Mouse (Mus musculus) ZHBTc4 (cell line): Measurements from ENCODE around the gene Brap.
A peak's percentile ranks its signal among the peaks of the same experiment; 100 is the strongest.
"Not testable (repeated sequence)": the region's sequence is repeated elsewhere in the genome, so short reads cannot be mapped to it uniquely, and the experiment has no call there.

Experiments used
- DNase-seq: peaks from one replicate; pipeline ENCODE4 v3.0.0-alpha.2; 2011; ENCODE audit warnings: low read depth, low spot score

Gene Brap

GRCm38 (mm10) chr5:121660059-121660896, at the start of gene Brap, which contains the start of gene Acad10:
Gene Brap (plus strand): TSS chr5:121660563.
Gene Acad10 (minus strand): TSS chr5:121660514.
- DNase-seq = peak; percentile 95

DNA sequence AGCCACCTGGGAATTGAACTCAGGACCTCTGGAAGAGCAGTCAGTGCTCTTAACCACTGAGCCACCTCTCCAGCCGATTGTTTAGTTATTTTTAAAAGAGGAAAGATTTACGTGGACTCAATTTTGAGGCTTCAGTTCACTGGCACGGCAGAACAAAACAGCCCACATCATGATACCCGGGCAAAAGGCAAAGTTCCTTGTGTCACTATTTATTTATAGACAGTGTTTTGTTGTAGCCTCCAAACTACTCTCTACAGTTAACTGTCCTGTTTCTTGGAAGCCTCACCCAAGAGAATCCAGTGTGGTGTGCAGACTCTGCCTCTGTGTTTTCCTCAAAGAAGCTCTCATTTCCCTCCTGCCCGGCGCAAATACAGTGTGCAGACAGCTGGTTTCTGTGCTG, 48.3 kb upstream of the Brap start:
- no peak for DNase-seq

DNA sequence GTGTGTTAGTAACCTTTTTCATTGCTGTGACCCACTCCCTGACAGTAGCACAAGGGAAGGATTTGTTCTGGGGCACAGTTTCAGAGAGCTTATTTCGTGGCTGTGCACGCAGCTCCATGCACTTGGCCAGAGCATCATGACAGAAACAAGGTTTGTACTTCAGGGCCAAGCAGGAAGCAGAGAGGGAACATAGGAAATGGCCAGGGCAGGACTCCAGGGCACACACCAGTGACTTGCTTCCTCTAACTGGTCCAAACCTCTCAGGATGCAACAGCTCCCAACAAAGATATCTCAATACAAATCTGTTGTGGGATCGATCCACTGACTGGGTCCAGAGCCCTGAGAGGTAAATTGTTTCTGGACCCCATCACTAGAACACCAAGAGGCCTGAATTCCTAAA, 45.4 kb upstream of the Brap start:
- not testable (repeated sequence) for DNase-seq

- peak; percentile 92 for DNase-seq
These were observed 41.5 kb upstream of the Brap start, which contains the start of gene Acad12 for GRCm38 (mm10) chr5:121618592-121619513. Gene Acad12 (minus strand): TSS chr5:121618938.

- DNase-seq = no peak
These were observed 39.3 kb upstream of the Brap start for GRCm38 (mm10) chr5:121621102-121621501.

- DNase-seq = no peak
These were observed 37.1 kb upstream of the Brap start for GRCm38 (mm10) chr5:121623241-121623640.

DNA sequence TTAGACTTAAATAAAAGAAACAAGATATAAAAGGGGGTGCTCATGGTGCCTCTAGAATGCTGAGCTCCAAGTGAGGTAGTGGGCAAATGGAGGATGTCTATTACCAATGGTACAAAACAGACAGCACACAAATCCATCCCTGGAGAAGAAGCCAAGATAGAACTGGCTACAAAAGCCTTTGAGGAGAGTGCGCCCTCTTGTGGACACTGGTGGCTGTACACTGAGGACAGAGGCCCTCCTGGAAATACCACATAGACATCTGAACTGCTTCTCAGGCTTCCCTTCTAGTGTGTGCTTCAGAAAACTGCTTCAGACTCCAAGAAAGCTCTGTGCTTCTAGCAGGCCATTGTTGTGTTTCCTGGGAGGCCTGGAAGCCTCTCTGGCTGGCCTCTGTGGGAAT, 32.5 kb upstream of the Brap start:
- peak; percentile 78 for DNase-seq

DNA sequence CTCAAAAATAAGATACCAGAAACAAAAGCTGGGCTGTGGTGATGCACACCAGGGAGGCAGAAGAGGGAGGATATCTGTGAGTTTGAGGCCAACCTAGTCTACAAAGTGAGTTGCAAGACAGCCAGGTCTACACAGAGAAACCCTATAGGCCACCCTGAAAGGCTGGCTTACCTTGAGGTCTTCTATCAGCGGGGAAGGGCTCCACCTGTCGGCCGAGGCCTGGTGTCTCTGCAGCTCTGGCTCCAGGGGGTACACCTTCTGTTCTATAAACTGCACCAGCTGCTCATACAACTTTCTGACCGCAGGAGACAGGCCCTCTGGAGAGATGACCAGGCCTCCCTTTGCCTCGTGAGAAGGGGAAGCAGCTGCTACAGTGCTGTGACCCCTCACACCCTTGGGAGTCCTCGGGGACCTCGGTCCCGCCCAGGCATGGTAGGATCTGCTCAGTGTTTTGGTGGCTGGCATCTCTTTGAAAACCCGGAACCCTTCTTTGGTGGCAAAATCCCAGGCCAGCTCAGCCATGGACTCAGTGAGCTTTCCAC, 29.2 kb upstream of the Brap start:
- peak; percentile 44 for DNase-seq

GRCm38 (mm10) chr5:121632804-121633203, 27.6 kb upstream of the Brap start:
- no peak for DNase-seq

GRCm38 (mm10) chr5:121634668-121635067, 25.7 kb upstream of the Brap start:
- no peak for DNase-seq

GRCm38 (mm10) chr5:121637296-121637695, 23.1 kb upstream of the Brap start:
- DNase-seq = no peak

DNA sequence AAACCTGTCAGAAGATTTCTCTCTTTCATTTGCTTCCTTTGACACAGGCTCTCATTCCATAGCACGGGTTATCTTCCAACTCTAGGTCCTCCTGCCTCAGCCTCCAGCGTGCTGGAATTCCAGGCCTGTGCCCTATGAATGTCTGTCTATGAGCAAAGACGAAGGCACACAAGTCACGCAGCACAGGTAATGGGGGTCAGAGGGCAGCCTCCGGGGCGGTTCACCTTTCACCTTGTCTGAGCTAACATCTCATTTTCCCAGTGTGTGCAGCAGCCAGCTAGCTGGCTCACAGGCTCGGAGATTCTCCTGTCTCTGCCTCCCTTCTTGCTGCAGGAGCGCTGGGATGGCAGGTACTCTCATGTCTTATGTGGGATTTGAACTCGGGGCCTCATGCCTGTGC, 20.8 kb upstream of the Brap start:
- no peak for DNase-seq

GRCm38 (mm10) chr5:121649134-121649533, 11.2 kb upstream of the Brap start:
- DNase-seq = no peak

- no peak for DNase-seq
These were observed 5.8 kb upstream of the Brap start for GRCm38 (mm10) chr5:121654526-121654925.

DNA sequence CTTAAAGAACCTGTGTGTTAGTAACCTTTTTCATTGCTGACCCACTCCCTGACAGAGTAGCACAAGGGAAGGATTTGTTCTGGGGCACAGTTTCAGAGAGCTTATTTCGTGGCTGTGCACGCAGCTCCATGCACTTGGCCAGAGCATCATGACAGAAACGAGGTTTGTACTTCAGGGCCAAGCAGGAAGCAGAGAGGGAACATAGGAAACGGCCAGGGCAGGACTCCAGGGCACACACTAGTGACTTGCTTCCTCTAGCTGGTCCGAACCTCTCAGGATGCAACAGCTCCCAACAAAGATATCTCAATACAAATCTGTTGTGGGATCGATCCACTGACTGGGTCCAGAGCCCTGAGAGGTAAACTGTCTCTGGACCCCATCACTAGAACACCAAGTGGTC, 3.5 kb upstream of the Brap start:
- not testable (repeated sequence) for DNase-seq

- DNase-seq = not testable (repeated sequence)
These were observed 2.7 kb upstream of the Brap start for GRCm38 (mm10) chr5:121657656-121658055.

GRCm38 (mm10) chr5:121660897-121661254, 513 bp downstream of the Brap start:
- peak; percentile 40 for DNase-seq

- DNase-seq = no peak
These were observed 1.1 kb downstream of the Brap start for GRCm38 (mm10) chr5:121661494-121661893.

DNA sequence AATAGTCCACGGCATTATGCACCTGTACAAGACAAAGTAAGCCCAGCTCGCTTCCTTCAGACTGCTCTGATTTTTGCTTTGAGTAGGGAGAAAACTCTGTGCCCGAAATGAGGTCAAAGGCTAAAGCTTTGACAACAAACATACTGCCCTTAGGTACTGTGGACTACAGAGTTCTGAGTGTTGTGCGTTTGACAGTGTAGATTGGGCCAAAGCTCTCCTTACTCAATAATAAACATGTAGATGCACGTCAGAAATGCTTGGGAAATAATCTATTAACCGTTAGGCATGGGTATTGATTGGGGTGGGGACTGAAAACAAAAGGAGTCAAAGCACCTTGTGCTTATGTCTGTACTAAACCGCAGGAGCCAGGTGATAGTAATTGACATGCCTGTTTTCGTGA, 3.1 kb downstream of the Brap start:
- DNase-seq = no peak

GRCm38 (mm10) chr5:121664078-121664477, 3.7 kb downstream of the Brap start:
- DNase-seq = no peak

GRCm38 (mm10) chr5:121664971-121665370, 4.6 kb downstream of the Brap start:
- no peak for DNase-seq

DNA sequence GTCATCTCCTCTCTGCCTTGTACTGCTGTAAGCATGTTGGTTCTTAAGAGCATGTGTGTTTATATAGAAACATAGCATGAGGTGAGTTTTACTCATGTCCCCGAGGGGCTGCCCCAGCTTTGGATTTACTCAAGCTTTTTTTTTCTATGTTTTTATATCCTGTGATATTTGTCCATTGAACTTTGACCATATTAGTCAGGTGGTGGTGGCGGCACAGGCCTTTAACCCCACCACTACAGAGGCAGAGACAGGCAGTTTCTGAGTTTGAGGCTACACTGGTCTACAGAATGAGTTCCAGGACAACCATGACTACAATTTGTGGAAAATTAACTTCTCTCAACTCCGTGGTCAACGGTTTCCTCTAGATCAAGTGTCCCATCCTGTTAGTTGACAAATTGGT, 6.7 kb downstream of the Brap start:
- no peak for DNase-seq
